Mouse (Mus musculus) heart, embryonic 10.5 days (tissue): ENCODE data around the gene Plekhg6. TPM values are rescaled to one million over a fixed set of nuclear protein-coding genes. Genes with fewer than 3 reads are reported as not detected.

Experiments
- DNase-seq: peaks from one replicate; pipeline ENCODE4 v3.0.0-alpha.2; 2017; ENCODE audit warnings: low spot score
- H3K27ac ChIP-seq: fragments of 300-500 bp; sonication (generic); 2 replicates; pipeline ENCODE4 v1.5.1; 2016; ENCODE audit warnings: mild to moderate bottlenecking
- H3K27me3 ChIP-seq: fragments of 300-500 bp; sonication (generic); 2 replicates; pipeline ENCODE4 v1.6.1; 2016; ENCODE audit warnings: mild to moderate bottlenecking; ENCODE audit not compliant: poor library complexity, insufficient read depth, severe bottlenecking
- H3K36me3 ChIP-seq: fragments of 300-500 bp; sonication (generic); 2 replicates; pipeline ENCODE4 v1.6.1; 2016; ENCODE audit warnings: mild to moderate bottlenecking, moderate library complexity
- H3K4me1 ChIP-seq: fragments of 300-500 bp; sonication (generic); 2 replicates; pipeline ENCODE4 v1.6.1; 2016; ENCODE audit warnings: mild to moderate bottlenecking
- H3K4me3 ChIP-seq: fragments of 300-500 bp; sonication (generic); 2 replicates; pipeline ENCODE4 v1.5.1; 2016; ENCODE audit warnings: mild to moderate bottlenecking, moderate library complexity
- H3K9me3 ChIP-seq: fragments of 300-500 bp; sonication (generic); 2 replicates; pipeline ENCODE4 v1.6.1; 2016; ENCODE audit warnings: mild to moderate bottlenecking, moderate library complexity
- WGBS: fragments of 180-500 bp; shearing (Covaris S2); methylation state at CpG from one replicate; pipeline ENCODE4 v1.1.7; 2016; 5-methylcytosine and 5-hydroxymethylcytosine counted together
- polyA plus RNA-seq: library from polyadenylated mRNA; unstranded; fragments of >200 nt; fragmentation: Nextera tagmentation; extraction: Ambion mirVana; gene quantifications from 2 replicates; pipeline ENCODE4 v1.2.1, GENCODE M21; 2016

Gene Plekhg6
- polyA plus RNA-seq, 1 experiment from 2014 or later = 0.20 TPM

DNA sequence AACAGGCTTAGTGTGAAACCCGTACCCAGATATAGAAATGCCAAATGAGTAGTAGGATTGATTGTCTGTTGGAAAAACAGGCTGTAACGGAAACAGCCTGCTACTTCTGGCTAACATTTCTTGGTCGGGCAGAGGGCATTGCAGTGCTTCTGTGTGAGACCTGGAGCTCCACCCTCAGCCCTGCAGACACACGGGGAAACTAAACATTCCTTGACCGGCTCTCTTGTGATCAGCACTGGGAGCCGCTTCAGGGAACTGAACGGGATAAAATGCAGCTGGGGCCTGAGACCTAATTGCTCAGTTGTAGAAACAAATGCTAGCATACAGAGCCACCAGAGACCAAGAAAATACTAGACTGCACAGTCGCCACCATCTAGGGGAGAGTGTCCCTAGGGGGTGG lies 24.3 kb downstream of the Plekhg6 start:
- no peak overlapping the region for H3K4me3 ChIP-seq
- no peak overlapping the region for H3K27ac ChIP-seq
- no peak for DNase-seq
- H3K27me3 ChIP-seq = peaks cover 39% of the 10 kb centered on the region
- 22% methylated on average over 8 of the region's 8 CpGs for WGBS
- H3K4me1 ChIP-seq = peaks cover 62% of the 10 kb centered on the region
- peaks cover 41% of the 10 kb centered on the region for H3K36me3 ChIP-seq
- H3K9me3 ChIP-seq = no peaks in the 10 kb centered on the region

DNA sequence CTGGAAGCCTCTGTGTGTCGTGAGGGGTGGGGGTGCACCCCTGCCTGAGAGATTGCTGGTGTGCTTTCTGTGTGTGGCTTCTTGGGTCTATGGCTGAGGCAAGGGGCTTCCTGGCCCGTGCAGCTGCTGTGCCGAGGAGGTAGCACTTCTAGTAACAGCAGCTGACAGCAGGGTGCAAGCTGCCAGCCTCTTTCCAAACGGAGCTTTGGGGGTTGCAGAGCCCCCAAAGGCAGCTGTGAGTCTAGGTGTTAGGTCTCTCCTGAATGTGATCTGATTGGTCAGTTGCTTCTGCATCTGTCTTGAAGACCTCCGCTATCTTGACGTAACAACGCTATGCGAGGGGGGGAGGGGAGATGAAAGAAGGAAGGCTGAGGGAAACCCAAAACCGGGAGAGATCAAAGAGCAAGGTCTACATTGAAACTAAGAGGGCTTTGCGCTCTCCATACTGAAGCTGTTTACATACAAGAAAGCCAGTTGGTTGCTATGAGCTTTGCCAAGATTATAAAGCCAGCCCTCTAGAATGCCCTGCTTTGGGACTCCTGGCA lies 25.3 kb downstream of the Plekhg6 start:
- H3K4me1 ChIP-seq = peaks cover 66% of the 10 kb centered on the region
- 3% methylated on average over 10 of the region's 10 CpGs for WGBS

DNA sequence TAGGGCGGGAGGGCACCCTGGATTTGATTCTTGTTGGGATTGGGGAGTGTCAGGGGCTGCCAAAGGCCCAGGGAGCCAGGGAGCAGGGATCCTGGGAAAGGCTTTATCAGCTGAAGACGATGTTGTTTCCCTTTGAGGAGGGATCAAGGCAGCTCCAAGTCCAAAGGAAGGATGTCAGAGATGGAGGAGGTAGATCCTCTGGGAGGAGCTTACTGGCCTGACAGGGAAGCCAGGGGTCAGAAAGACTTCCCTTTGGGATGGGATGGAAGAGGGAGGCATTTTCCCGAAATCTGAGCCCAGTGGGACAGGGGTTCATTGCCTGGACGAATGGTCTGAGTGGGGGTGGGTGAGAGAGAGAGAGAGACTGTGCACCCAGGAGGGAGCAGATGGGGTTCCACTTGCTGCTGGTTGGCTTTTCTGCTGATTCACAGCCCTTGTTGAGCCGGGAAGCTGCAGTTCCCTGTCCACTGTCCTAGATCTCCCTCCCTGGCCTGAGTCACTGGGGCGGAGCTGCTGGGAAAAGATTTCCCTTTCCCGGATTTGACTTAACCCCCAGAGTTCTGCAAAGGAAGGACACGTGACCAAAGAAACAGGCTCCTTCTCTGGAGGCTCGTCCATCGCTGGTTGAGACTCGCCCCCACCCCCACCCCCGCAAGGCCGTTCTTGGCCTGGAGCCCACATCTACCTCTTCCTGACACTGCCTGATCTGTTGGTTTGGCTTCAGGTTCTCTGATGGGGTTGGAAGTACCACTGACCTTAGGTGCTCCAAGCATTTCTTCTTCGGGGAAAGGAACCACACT lies 26.0 kb downstream of the Plekhg6 start:
- Histone ChIP-seq H3K27me3 (peaks cover 25% of the 10 kb centered on the region), H3K4me3 (peak overlapping the region; percentile 16), H3K9me3 (no peaks in the 10 kb centered on the region), H3K36me3 (peaks cover 24% of the 10 kb centered on the region), H3K27ac (peak overlapping the region; percentile 60), H3K4me1 (peaks cover 72% of the 10 kb centered on the region)
- WGBS = 5% methylated on average over 14 of the region's 14 CpGs
- no peak for DNase-seq

More for the DNA sequence above, 25.3 kb downstream of the Plekhg6 start:
- no peak for DNase-seq
- Histone ChIP-seq H3K27me3 (peaks cover 29% of the 10 kb centered on the region), H3K9me3 (no peaks in the 10 kb centered on the region), H3K36me3 (peaks cover 31% of the 10 kb centered on the region), H3K4me3 (peak overlapping the region; percentile 16), H3K27ac (peak overlapping the region; percentile 7; the same call in 1 of the 2 replicates)

DNA sequence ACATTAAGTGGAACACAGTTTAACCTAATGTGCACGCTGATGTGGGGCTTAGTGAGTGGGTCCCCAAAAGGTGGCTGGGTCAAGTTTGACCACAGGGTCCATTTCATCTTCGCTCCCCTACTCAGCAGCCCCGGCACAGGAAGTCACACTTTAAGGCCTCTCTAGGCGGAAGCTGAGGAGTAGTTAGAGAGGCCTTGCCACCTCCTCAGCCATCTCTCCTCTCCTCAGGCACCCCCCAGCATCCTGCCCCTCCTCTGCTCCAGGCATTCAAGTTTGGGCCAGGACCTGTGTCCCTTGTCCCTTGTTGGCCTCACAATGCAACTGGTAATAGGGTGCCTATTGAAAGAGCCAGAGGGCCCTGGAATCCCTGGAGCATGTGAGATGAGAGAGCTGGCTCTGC lies 26.9 kb downstream of the Plekhg6 start:
- Histone ChIP-seq H3K27ac (peak overlapping the region; percentile 60), H3K4me1 (peaks cover 73% of the 10 kb centered on the region), H3K36me3 (peaks cover 17% of the 10 kb centered on the region), H3K27me3 (peaks cover 25% of the 10 kb centered on the region), H3K9me3 (no peaks in the 10 kb centered on the region), H3K4me3 (no peak overlapping the region)
- 71% methylated on average over 4 of the region's 4 CpGs for WGBS
- no peak for DNase-seq

DNA sequence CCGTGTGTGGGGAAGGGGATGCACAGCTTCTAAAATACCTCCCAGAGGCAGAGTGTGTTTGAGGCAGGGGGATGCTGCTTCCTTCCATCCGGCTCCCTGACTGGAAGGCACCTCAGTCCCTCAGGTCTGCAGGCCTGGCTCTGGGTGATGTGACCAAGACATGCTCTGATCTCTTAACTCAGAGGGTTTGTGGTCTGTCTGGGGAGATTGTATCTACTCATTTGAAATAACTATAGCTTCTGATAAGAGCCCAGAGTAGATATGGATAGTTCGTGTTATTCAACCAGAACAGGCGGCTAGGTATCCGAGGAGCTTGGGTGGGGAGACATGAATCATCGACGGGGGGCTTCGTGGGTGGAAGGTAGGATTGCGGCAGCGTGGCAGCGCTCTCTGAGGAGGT lies 27.4 kb downstream of the Plekhg6 start:
- 68% methylated on average over 11 of the region's 11 CpGs for WGBS
- no peaks in the 10 kb centered on the region for H3K9me3 ChIP-seq
- no peak overlapping the region; the same call in 1 of the 2 replicates for H3K4me3 ChIP-seq
- DNase-seq = no peak
- 0 out of 2 replicates have a peak overlapping the region, but pooled peaks have one; percentile 17 for H3K27ac ChIP-seq
- H3K36me3 ChIP-seq = peaks cover 13% of the 10 kb centered on the region
- H3K4me1 ChIP-seq = peaks cover 77% of the 10 kb centered on the region
- H3K27me3 ChIP-seq = peaks cover 25% of the 10 kb centered on the region

DNA sequence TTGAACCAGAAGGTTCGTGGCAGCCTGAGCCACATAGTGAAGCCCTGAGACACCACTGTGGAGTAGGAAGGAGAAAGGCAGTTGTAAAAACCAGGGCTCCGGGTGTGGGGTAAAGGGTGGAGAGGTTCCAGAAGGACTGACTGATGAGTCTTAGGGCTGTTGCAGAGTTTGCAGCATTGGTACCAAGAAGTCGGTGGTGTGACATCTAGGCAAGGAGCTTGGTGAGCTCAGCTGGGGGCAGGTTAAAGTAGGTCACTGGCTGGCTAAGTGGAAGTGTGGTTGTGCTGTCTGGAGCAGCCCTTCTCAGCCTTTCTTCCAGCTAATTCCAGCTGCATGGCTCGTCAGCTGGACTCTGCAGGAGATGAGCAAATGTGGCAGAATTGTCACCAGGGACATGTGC lies 27.8 kb downstream of the Plekhg6 start:
- 52% methylated on average over 4 of the region's 4 CpGs for WGBS
- peaks cover 79% of the 10 kb centered on the region for H3K4me1 ChIP-seq
- DNase-seq = no peak
- H3K27ac ChIP-seq = 0 out of 2 replicates have a peak overlapping the region, but pooled peaks have one; percentile 17
- no peaks in the 10 kb centered on the region for H3K9me3 ChIP-seq
- H3K4me3 ChIP-seq = no peak overlapping the region; the same call in 1 of the 2 replicates
- H3K36me3 ChIP-seq = peaks cover 9% of the 10 kb centered on the region
- H3K27me3 ChIP-seq = peaks cover 21% of the 10 kb centered on the region

DNA sequence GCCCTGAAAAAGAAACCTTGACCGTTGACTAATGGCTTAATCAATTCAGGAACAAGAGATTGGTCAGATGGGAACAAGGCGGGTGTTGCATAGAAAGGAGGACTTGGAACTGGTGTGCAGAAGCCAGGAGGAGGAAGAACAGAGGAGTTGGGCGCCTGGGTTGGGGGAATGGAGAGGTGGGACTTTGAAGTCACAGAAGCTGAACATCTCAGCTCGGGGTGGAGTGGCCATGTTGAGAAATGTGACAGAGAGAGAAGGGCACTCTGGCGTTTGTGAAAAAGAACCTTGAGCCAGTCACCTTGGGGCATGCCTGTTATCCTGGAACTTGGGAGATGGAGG lies 28.6 kb downstream of the Plekhg6 start:
- Histone ChIP-seq H3K4me3 (no peak overlapping the region), H3K27ac (no peak overlapping the region), H3K36me3 (peaks cover under 1% of the 10 kb centered on the region; the same call in 1 of the 2 replicates), H3K4me1 (peaks cover 79% of the 10 kb centered on the region), H3K27me3 (peaks cover 16% of the 10 kb centered on the region; the same call in 1 of the 2 replicates), H3K9me3 (no peaks in the 10 kb centered on the region)
- DNase-seq = no peak
- WGBS = 55% methylated on average over 5 of the region's 5 CpGs

DNA sequence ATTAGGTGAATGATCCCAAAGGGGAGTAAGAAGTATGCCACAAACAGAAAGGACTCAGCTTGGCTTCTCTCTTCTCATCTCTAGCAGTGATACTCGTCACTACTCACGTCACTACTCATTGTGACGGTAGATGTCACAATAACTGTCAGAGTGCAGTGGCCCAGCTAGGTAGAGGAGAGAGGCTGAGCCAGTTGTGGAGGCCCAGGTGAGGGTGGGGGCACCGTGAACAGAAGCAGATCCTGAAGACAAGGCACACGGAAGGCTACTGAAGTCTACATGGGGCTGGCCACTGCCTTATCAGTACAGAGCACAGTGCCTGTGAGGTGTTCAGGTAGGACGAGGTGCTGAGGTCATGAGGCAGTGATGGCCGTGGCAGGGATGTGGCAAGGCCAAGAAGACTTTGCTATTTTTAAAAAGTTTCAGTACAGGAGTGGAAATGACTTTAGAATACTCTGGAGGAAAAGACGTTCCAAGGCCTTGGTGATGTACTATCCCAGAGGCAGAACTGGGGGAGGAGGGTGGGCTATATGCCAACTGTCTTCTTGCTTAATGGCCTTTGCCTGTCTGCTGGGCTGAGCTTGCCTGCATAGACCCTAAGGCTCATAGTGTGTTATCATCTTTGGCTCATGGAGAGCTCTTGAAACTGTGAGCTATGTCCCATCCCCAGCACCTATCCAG lies 29.1 kb downstream of the Plekhg6 start:
- H3K4me1 ChIP-seq = peaks cover 76% of the 10 kb centered on the region
- no peak for DNase-seq
- H3K36me3 ChIP-seq = no peaks in the 10 kb centered on the region
- H3K9me3 ChIP-seq = no peaks in the 10 kb centered on the region
- H3K27me3 ChIP-seq = peaks cover 16% of the 10 kb centered on the region; the same call in 1 of the 2 replicates
- H3K4me3 ChIP-seq = no peak overlapping the region
- H3K27ac ChIP-seq = no peak overlapping the region
- WGBS = 49% methylated on average over 8 of the region's 8 CpGs

DNA sequence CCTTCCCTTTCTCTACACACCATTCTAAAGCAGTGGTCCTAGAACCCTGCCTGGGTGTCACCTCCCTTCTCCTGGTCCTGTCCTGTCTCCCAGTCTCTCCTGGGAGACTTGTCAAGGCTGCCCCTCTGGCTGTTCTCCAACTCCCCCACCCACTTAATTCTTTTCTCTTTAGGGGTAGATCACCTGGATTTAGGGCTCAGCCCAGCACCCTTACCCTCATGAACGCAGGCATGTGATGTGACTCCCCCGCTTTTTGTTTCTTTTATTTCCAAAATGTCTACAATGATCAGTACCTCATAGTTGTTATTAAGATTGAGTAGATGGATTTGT lies 29.6 kb downstream of the Plekhg6 start:
- Histone ChIP-seq H3K36me3 (no peaks in the 10 kb centered on the region), H3K4me3 (peak overlapping the region; percentile 78), H3K9me3 (no peaks in the 10 kb centered on the region), H3K27ac (peak overlapping the region; percentile 86), H3K4me1 (peaks cover 71% of the 10 kb centered on the region), H3K27me3 (peaks cover 16% of the 10 kb centered on the region; the same call in 1 of the 2 replicates)
- 85% methylated on average over 2 of the region's 2 CpGs for WGBS
- DNase-seq = no peak

DNA sequence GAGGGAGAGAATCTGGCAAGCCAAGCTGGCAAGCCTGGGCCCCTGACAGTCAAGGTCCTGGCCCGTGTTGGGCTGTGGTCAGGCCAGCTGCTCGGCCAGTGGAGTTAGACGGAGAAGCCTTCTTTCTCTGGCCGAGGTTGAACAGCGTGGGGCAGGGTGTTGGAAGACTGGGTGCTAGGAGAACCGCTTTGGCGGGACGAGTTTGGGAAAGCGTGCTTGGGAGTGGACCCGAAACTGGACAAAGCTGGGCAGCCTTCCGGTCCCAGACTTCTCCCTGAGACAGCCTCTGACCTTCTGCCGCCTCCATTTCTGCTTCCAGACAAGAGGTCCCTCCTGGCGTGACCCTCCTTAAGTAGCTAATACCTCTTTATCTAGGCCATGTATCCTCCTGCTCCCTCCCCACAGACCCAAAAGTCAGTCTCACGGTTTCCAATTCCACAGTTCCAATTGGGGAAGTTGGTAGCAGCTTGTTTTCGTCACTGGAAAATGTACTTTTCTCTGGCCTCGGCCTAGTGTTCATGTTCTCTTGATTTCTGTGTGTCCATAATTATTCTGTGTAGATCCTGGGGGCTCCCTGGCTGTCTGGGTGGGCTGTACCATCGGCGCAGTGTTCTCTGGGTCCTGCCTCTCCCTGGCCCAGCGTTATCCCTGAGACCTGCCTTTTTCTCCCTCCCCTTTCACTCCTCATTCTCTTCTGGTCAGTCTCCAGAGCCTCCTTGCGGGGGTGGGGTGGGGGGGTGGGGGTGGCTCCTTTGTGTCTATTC lies 30.2 kb downstream of the Plekhg6 start:
- Histone ChIP-seq H3K27ac (peak overlapping the region; percentile 86), H3K4me1 (peaks cover 66% of the 10 kb centered on the region), H3K9me3 (no peaks in the 10 kb centered on the region), H3K27me3 (peaks cover 16% of the 10 kb centered on the region; the same call in 1 of the 2 replicates), H3K36me3 (no peaks in the 10 kb centered on the region), H3K4me3 (peak overlapping the region; percentile 78)
- no peak for DNase-seq
- 5% methylated on average over 20 of the region's 20 CpGs for WGBS

DNA sequence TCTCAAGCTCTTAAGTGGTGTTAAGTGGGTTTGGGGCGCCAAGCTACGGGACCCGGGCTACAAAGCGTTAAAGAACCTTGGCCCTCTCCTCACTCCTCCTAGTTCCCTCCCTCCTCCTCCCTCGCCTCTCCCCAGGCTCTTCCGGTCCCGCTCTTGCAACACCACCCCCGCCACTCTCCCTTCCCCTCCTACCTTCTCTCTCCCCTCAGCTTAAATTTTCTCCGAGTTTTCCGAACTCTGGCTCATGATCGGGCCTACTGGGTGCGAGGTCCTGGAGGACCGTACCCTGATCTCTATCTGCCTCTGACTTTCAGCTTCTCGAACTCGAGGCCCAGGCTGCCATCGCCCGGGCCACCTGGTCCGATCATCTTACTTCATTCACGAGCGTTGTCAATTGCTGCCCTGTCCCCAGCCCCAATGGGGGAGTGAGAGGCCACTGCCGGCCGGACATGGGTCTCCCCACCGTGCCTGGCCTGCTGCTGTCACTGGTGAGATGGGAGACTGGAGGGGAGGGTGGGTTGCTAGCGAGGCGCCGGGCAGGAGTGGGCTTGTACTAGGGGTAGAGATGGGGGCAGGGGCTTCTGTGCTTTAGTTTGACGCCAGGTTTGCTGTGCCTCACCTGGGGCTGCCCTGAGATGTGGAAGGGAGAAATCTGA lies 30.9 kb downstream of the Plekhg6 start:
- H3K4me3 ChIP-seq = peak overlapping the region; percentile 78
- H3K27ac ChIP-seq = peak overlapping the region; percentile 86
- H3K9me3 ChIP-seq = no peaks in the 10 kb centered on the region
- under 1% methylated on average over 27 of the region's 27 CpGs for WGBS
- no peaks in the 10 kb centered on the region for H3K36me3 ChIP-seq
- DNase-seq = no peak
- H3K27me3 ChIP-seq = peaks cover 22% of the 10 kb centered on the region; the same call in 1 of the 2 replicates
- peaks cover 58% of the 10 kb centered on the region for H3K4me1 ChIP-seq
